Mouse (Mus musculus): ENCODE measurements around the gene Klhl35.
A peak's percentile ranks its signal among the peaks of the same experiment; 100 is the strongest.

Klhl35 gene

GRCm38 (mm10) chr7:99465811-99466210 is at the start of gene Klhl35:
Gene Klhl35 (plus strand): TSS chr7:99466004.
- peak in 1 of 2 experiments; percentile 52 for DNase-seq (ENCODE audit: low spot score in 2 of 2)

GRCm38 (mm10) chr7:99419311-99419710 is 46.5 kb upstream of the Klhl35 start:
- no peak for DNase-seq (ENCODE audit: low spot score in 2 of 2)

- DNase-seq (ENCODE audit: low spot score in 2 of 2): no peak
Observed at GRCm38 (mm10) chr7:99421006-99421405, 44.8 kb upstream of the Klhl35 start.

- no peak for DNase-seq (ENCODE audit: low spot score in 2 of 2)
Observed at GRCm38 (mm10) chr7:99424538-99425155, 41.2 kb upstream of the Klhl35 start.

DNA sequence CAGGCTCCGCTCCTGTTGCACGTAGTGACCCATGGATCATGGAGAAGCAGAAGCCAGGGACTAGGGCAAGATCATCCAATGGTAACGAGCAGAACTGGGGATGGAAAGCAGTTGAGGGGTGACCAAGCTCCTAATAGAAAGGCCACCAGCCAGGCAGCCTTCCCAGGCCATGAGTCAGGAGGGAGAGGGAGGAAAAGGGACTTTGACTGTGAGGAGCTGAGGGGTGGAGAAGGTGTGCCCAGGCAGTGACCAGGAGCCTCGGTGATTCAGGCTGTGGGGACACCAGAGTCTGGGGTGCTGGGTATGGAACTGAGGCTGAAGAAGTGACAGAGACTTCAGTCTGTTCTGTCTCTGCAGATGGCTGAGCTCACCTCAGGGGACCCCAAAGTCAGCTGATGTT is 40.1 kb upstream of the Klhl35 start:
- no peak for DNase-seq (ENCODE audit: low spot score in 2 of 2)

- no peak for DNase-seq (ENCODE audit: low spot score in 2 of 2)
Observed at GRCm38 (mm10) chr7:99427031-99427430, 38.8 kb upstream of the Klhl35 start.

- DNase-seq (ENCODE audit: low spot score in 2 of 2): no peak
Observed at GRCm38 (mm10) chr7:99427987-99428386, 37.8 kb upstream of the Klhl35 start.

- no peak for DNase-seq (ENCODE audit: low spot score in 2 of 2)
Observed at GRCm38 (mm10) chr7:99428836-99429235, 37.0 kb upstream of the Klhl35 start.

DNA sequence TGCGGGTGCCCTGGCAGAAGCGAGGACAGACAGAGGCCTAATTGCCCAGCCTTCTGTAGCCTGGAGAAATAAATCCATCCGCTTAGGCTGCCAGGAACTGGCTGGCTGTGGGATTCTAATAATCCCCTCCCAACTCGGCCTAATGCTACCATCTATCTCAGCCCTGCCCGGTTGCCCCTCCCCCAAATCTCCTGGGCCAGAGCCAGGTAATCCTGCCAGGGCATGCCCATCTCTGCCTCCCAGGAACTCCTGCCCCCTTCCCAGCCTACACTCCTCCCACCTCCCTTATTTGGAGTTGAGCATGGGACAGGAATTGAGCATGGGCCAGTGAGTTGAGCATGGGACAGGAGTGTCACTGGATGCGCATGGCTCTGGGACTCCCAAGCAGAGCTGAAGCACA is 36.0 kb upstream of the Klhl35 start:
- DNase-seq (ENCODE audit: low spot score in 2 of 2): no peak

DNA sequence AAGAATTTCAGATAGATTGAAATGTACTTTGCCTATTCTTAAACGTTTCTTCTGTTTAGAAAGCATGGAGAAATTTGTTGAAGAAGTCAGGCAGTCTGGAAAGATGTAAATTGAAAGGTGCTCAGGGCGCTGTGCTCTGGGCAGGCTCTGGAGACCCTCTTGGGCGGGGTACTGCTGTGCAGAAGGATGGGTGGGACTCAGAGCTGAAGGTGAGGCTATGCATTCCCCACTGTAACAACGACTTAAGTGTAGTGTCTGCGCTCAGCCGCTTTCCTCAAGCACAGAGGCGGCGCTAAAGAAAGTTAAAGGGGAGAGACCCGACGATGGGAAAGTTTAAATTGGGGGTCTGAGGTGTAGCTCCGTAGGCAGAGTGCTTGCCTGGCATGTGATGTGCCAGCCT is 35.6 kb upstream of the Klhl35 start:
- DNase-seq (ENCODE audit: low spot score in 2 of 2): no peak

- DNase-seq (ENCODE audit: low spot score in 2 of 2): peak; percentile 70 to 76
Observed at GRCm38 (mm10) chr7:99432248-99432647, 33.6 kb upstream of the Klhl35 start.

DNA sequence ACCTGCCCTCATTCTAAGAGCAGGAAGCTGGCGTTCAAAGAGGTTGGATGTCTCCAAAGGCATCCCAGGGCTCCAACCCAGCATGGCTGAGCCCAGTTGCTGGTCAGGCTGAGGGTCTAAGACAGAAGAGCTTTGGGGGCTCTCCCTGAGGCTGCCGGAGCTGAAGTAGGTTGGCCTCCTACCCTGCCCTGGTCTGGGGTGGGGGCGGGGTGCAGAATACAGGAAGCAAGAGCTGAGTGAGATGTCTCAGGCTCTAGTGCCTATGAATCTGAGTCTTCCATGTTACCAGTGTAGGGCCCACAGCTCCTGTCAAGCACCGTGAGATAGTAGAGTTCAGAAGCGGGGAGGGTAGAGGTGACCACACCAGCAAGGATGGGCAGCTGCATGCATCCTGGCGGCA is 32.9 kb upstream of the Klhl35 start:
- no peak for DNase-seq (ENCODE audit: low spot score in 2 of 2)

- DNase-seq (ENCODE audit: low spot score in 2 of 2): no peak
Observed at GRCm38 (mm10) chr7:99434672-99435250, 31.0 kb upstream of the Klhl35 start.

DNA sequence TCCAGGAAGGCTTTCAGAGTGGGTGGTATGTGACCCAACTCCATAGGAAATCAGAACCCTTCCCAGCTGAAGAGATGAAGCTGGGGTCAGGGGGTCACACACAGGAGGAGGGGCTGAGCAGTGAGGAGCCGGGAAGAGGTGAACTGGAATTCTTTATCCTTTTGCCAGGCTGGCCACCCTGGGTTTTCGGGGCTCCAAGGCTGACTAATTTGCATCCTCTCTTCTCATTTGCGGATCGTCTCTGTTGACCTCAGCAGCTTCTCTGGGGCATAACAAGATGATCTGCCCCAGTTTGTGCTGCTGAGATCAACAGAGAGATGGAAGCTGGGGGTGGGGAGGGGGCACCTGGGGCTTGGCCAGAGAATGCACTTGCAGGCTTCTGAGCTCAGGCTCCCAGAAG is 29.3 kb upstream of the Klhl35 start:
- no peak for DNase-seq (ENCODE audit: low spot score in 2 of 2)

DNA sequence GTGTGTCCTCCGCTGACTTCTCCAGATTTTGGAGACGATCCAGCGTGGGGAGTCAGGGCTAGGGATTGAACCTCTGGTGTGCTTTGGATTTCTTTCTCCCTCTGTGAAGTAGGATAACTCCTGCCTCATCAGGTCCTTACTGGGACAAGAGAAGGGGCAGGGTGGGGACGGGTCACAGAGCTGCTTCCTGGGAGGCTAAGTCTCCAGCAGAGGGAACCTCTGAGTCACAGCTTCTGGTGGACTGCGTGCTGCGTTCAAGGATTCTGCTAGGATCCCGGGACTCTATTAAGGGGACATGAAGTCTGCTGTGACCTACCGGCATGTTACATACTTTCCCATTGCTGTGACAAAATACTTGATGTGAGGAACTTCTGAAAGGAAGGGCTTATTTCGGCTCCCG is 26.9 kb upstream of the Klhl35 start:
- no peak for DNase-seq (ENCODE audit: low spot score in 2 of 2)

GRCm38 (mm10) chr7:99441534-99442072 is 24.2 kb upstream of the Klhl35 start:
- DNase-seq (ENCODE audit: low spot score in 2 of 2): no peak

DNA sequence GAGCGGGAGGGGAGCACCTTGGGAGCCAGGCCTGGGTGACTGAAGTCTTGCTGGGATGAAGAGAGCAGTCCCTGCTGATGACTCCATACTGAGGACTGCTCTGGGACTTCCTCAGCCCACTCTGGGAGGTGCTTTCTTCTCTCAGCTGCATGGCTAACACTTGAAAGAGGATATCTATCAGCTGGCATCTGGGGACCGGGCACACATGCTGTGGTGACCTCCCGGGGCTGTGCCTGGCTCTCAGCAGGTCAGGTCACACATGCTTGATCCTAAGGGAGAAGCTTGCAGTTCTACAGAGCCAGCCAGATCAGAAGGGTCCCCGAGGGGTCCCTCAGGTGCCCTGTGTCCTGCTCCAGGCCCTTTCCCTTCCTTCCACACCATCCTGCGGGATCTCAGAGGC is 22.6 kb upstream of the Klhl35 start:
- no peak for DNase-seq (ENCODE audit: low spot score in 2 of 2)

DNA sequence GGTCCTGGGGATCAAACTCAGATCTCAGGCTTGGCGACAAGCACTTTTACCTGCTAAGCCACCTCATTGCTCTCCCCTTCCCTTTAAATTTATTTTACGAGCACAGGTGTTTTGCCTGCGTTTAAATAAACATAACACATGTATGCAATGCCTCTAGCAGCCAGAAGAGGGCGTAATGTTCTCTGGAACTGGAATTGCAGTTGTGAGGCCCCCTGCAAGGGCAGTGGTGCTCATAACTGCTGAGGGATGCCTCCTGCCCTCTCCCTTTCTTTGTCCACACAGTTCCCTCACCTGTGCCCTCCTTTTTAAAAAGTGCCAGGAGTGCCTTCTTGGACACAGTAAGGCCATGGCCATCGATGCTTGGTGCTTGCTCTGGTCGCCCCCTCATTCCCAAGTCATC is 21.8 kb upstream of the Klhl35 start:
- no peak for DNase-seq (ENCODE audit: low spot score in 2 of 2)

DNA sequence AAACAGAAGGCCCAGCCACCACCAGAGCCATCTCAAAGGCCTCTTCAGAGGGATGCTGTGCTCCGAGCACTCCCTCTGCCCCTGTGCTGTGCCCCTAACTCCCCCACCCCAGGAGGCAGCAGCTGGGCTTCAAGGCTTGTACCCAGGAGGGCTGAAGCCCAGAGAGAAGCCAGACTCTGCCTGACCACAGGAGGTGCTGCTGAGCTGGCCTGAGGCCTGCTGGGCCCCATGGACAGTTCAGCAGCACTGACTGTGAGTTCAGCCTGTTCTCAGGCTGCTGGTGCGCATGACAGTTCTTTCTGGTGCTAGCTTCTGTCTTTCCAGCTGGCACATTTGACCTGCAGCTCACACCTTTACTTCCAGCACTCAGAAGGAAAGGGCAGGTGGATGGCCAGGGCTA is 20.0 kb upstream of the Klhl35 start:
- no peak for DNase-seq (ENCODE audit: low spot score in 2 of 2)

- no peak for DNase-seq (ENCODE audit: low spot score in 2 of 2)
Observed at GRCm38 (mm10) chr7:99447323-99447722, 18.5 kb upstream of the Klhl35 start.

- no peak for DNase-seq (ENCODE audit: low spot score in 2 of 2)
Observed at GRCm38 (mm10) chr7:99448619-99449018, 17.2 kb upstream of the Klhl35 start.

- DNase-seq (ENCODE audit: low spot score in 2 of 2): no peak
Observed at GRCm38 (mm10) chr7:99449063-99449462, 16.7 kb upstream of the Klhl35 start.

DNA sequence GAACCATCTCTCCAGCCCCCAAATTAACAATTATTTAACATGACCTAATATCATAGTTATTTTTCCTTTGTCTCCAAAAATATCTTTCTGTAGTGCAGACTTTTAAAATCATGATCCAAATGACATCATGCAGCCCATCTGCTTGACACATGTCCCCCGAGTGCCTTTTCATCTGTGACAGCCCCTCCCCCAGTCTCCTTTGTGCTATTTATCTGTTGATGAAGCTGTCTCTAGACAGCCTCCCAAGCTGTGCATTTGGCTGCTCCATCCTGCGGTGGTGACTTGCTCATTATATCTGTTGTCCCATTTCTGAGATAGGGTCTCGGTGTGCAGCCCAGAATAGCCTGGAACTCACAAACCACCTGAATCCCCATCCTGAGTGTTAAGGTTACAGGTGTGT is 16.1 kb upstream of the Klhl35 start:
- DNase-seq (ENCODE audit: low spot score in 2 of 2): no peak

DNA sequence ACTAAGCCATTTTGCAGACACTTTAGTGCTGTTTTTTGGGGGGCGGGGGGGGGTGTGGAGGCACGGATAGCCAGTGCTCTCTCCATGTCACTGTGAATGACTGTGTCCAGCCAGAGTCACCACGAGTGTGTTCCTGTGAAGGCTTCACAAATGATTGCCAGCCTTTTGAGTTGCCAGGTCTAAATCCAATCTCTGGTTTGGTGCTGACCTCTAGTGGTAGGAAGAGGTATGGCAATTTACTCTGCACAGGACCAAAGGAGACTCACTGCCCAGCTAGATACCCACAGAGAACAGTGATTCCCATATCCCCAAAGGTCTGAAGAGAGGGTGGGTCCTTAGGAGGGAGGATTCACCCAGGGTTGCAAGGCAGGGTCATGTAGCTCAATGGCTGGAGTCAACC is 15.1 kb upstream of the Klhl35 start:
- DNase-seq (ENCODE audit: low spot score in 2 of 2): peak in 1 of 2 experiments; percentile 84
